Mouse (Mus musculus): Measurements from ENCODE around the gene Pomgnt2. TPM values are rescaled to one million over a fixed set of nuclear protein-coding genes. Genes with fewer than 3 reads are reported as not detected.

The Pomgnt2 gene
- total RNA-seq, 1 experiment = 12.9 TPM

GRCm38 (mm10) chr9:122018782-122019395 lies 22.0 kb upstream of the Pomgnt2 start:
- peaks cover 0 to 2% of the 10 kb centered on the region in 2 experiments; a peak in 1 of 4 replicates for H3K4me1 ChIP-seq (ENCODE audit: control insufficient read depth in 2 of 2, insufficient read depth in 2 of 2, low read length in 2 of 2, poor library complexity in 1 of 2)
- H3K27ac ChIP-seq (ENCODE audit: insufficient read depth, low read depth, low read length, poor library complexity, severe bottlenecking) = no peak overlapping the region

GRCm38 (mm10) chr9:122018079-122018478 lies 21.2 kb upstream of the Pomgnt2 start:
- in situ Hi-C loops (cut with MboI; ENCODE audit: low sequenced_read_pairs in 2 of 2, unreplicated experiment in 2 of 2) = no loop called here

More at GRCm38 (mm10) chr9:122018782-122019395, 22.0 kb upstream of the Pomgnt2 start:
- in situ Hi-C loops (cut with MboI; ENCODE audit: low sequenced_read_pairs in 2 of 2, unreplicated experiment in 2 of 2) = no loop called here
- Histone ChIP-seq H3K4me3 (ENCODE audit: insufficient read depth in 1 of 2, low read depth in 1 of 2, low read length in 2 of 2, poor library complexity in 1 of 2, severe bottlenecking in 1 of 2) (no peak overlapping the region), H3K36me3 (ENCODE audit: control insufficient read depth, insufficient read depth, low read length, poor library complexity, severe bottlenecking) (no peaks in the 10 kb centered on the region), H3K9ac (ENCODE audit: insufficient read depth, low read depth, low read length, poor library complexity, severe bottlenecking) (no peak overlapping the region), H3K9me3 (ENCODE audit: control insufficient read depth, insufficient read depth, low read depth, low read length) (no peaks in the 10 kb centered on the region)
- peak; percentile 67; the same call in 1 of the 2 replicates for TF ChIP-seq MAFK (IDR thresholded peaks at IDR 0.05; ENCODE audit: insufficient read depth, low read depth, low read length)
- TF ChIP-seq ZC3H11A (IDR thresholded peaks at IDR 0.05; ENCODE audit: borderline replicate concordance, low read depth, low read length) = peak; percentile 25; the same call in 1 of the 2 replicates
- no peak for TF ChIP-seq HCFC1 (IDR thresholded peaks at IDR 0.05; ENCODE audit: borderline replicate concordance, insufficient read depth, low read length)
- no peak for DNase-seq (ENCODE audit: low read depth, low spot score)

GRCm38 (mm10) chr9:122014241-122014667 lies 17.3 kb upstream of the Pomgnt2 start:
- H3K4me3 ChIP-seq (ENCODE audit: insufficient read depth in 1 of 2, low read depth in 1 of 2, low read length in 2 of 2, poor library complexity in 1 of 2, severe bottlenecking in 1 of 2) = peak overlapping the region in 1 of 2 experiments; percentile 65; a peak in 1 of 4 replicates
- no peaks in the 10 kb centered on the region for H3K9me3 ChIP-seq (ENCODE audit: control insufficient read depth, insufficient read depth, low read depth, low read length)
- TF ChIP-seq HCFC1 (IDR thresholded peaks at IDR 0.05; ENCODE audit: borderline replicate concordance, insufficient read depth, low read length) = no peak; the same call in 1 of the 2 replicates
- TF ChIP-seq ZC3H11A (IDR thresholded peaks at IDR 0.05; ENCODE audit: borderline replicate concordance, low read depth, low read length) = 0 out of 2 replicates have a peak, but pooled peaks have one; percentile 1

More at GRCm38 (mm10) chr9:122018079-122018478, 21.2 kb upstream of the Pomgnt2 start:
- Histone ChIP-seq H3K9me3 (ENCODE audit: control insufficient read depth, insufficient read depth, low read depth, low read length) (no peaks in the 10 kb centered on the region), H3K4me3 (ENCODE audit: insufficient read depth in 1 of 2, low read depth in 1 of 2, low read length in 2 of 2, poor library complexity in 1 of 2, severe bottlenecking in 1 of 2) (no peak overlapping the region), H3K36me3 (ENCODE audit: control insufficient read depth, insufficient read depth, low read length, poor library complexity, severe bottlenecking) (no peaks in the 10 kb centered on the region), H3K9ac (ENCODE audit: insufficient read depth, low read depth, low read length, poor library complexity, severe bottlenecking) (no peak overlapping the region), H3K4me1 (ENCODE audit: control insufficient read depth in 2 of 2, insufficient read depth in 2 of 2, low read length in 2 of 2, poor library complexity in 1 of 2) (peaks cover 0 to 2% of the 10 kb centered on the region in 2 experiments; a peak in 1 of 4 replicates), H3K27ac (ENCODE audit: insufficient read depth, low read depth, low read length, poor library complexity, severe bottlenecking) (no peak overlapping the region)
- DNase-seq (ENCODE audit: low read depth, low spot score) = no peak
- TF ChIP-seq ZC3H11A (IDR thresholded peaks at IDR 0.05; ENCODE audit: borderline replicate concordance, low read depth, low read length) (no peak), MAFK (IDR thresholded peaks at IDR 0.05; ENCODE audit: insufficient read depth, low read depth, low read length) (no peak), CHD2 (IDR thresholded peaks at IDR 0.05; ENCODE audit: low read depth, low read length) (peak; percentile 50; the same call in 1 of the 2 replicates), ZNF384 (IDR thresholded peaks at IDR 0.05; ENCODE audit: low read depth, low read length) (no peak), HCFC1 (IDR thresholded peaks at IDR 0.05; ENCODE audit: borderline replicate concordance, insufficient read depth, low read length) (no peak)

GRCm38 (mm10) chr9:122013629-122014028 lies 16.7 kb upstream of the Pomgnt2 start:
- no peaks in the 10 kb centered on the region for H3K9me3 ChIP-seq (ENCODE audit: control insufficient read depth, insufficient read depth, low read depth, low read length)
- H3K4me1 ChIP-seq (ENCODE audit: control insufficient read depth in 2 of 2, insufficient read depth in 2 of 2, low read length in 2 of 2, poor library complexity in 1 of 2) = peaks cover 0 to 2% of the 10 kb centered on the region in 2 experiments; a peak in 1 of 4 replicates
- H3K27ac ChIP-seq (ENCODE audit: insufficient read depth, low read depth, low read length, poor library complexity, severe bottlenecking) = no peak overlapping the region
- no peak overlapping the region for H3K9ac ChIP-seq (ENCODE audit: insufficient read depth, low read depth, low read length, poor library complexity, severe bottlenecking)
- DNase-seq (ENCODE audit: low read depth, low spot score) = no peak
- no peaks in the 10 kb centered on the region for H3K36me3 ChIP-seq (ENCODE audit: control insufficient read depth, insufficient read depth, low read length, poor library complexity, severe bottlenecking)
- in situ Hi-C loops (cut with MboI; ENCODE audit: low sequenced_read_pairs in 2 of 2, unreplicated experiment in 2 of 2) = no loop called here
- no peak overlapping the region for H3K4me3 ChIP-seq (ENCODE audit: insufficient read depth in 1 of 2, low read depth in 1 of 2, low read length in 2 of 2, poor library complexity in 1 of 2, severe bottlenecking in 1 of 2)
- TF ChIP-seq MAFK (IDR thresholded peaks at IDR 0.05; ENCODE audit: insufficient read depth, low read depth, low read length) (no peak), CHD2 (IDR thresholded peaks at IDR 0.05; ENCODE audit: low read depth, low read length) (no peak), ZNF384 (IDR thresholded peaks at IDR 0.05; ENCODE audit: low read depth, low read length) (no peak)

More at GRCm38 (mm10) chr9:122014241-122014667, 17.3 kb upstream of the Pomgnt2 start:
- DNase-seq (ENCODE audit: low read depth, low spot score) = peak; percentile 80
- Histone ChIP-seq H3K27ac (ENCODE audit: insufficient read depth, low read depth, low read length, poor library complexity, severe bottlenecking) (no peak overlapping the region), H3K9ac (ENCODE audit: insufficient read depth, low read depth, low read length, poor library complexity, severe bottlenecking) (peak overlapping the region; percentile 27; the same call in 1 of the 2 replicates), H3K4me1 (ENCODE audit: control insufficient read depth in 2 of 2, insufficient read depth in 2 of 2, low read length in 2 of 2, poor library complexity in 1 of 2) (peaks cover 0 to 2% of the 10 kb centered on the region in 2 experiments; a peak in 1 of 4 replicates), H3K36me3 (ENCODE audit: control insufficient read depth, insufficient read depth, low read length, poor library complexity, severe bottlenecking) (no peaks in the 10 kb centered on the region)
- in situ Hi-C loops (cut with MboI; ENCODE audit: low sequenced_read_pairs in 2 of 2, unreplicated experiment in 2 of 2) = no loop called here

Measured in ES-E14 (cell line).